Mouse (Mus musculus): ENCODE results near the gene Sfta2. TPM values are rescaled to one million over a fixed set of nuclear protein-coding genes. Genes with fewer than 3 reads are reported as not detected.
A peak's percentile ranks its signal among the peaks of the same experiment; 100 is the strongest.

Gene Sfta2
- total and polyA plus RNA-seq, 2 experiments: not detected

- no peaks in the 10 kb centered on the region for H3K79me2 ChIP-seq (ENCODE audit: control insufficient read depth, insufficient read depth, low read length)
- H3K4me1 ChIP-seq (ENCODE audit: control insufficient read depth, insufficient read depth, low read length): no peaks in the 10 kb centered on the region
- DNase-seq (ENCODE audit: extremely low read depth, low read depth, low spot score): no peak
- H3K9ac ChIP-seq (ENCODE audit: low read depth, low read length): no peak overlapping the region
- no peaks in the 10 kb centered on the region for H3K36me3 ChIP-seq (ENCODE audit: control insufficient read depth, insufficient read depth, low read length)
- WGBS: 77% methylated on average over 7 of the region's 7 CpGs
- no peak overlapping the region for H3K4me3 ChIP-seq (ENCODE audit: insufficient read depth, low read depth, low read length)
- no peak overlapping the region for H3K27ac ChIP-seq (replicated peaks; ENCODE audit: insufficient read depth, low read depth, low read length)
- no peak for TF ChIP-seq POLR2A (IDR thresholded peaks at IDR 0.05; ENCODE audit: extremely low read depth, insufficient read depth, low read length)
- TF ChIP-seq CTCF (IDR thresholded peaks at IDR 0.05; ENCODE audit: low read depth, low read length): no peak
- H3K27me3 ChIP-seq (ENCODE audit: control insufficient read depth, insufficient read depth, low read length): no peaks in the 10 kb centered on the region
Measured at GRCm38 (mm10) chr17:35594456-35594855, 6.9 kb upstream of the Sfta2 start.

DNA sequence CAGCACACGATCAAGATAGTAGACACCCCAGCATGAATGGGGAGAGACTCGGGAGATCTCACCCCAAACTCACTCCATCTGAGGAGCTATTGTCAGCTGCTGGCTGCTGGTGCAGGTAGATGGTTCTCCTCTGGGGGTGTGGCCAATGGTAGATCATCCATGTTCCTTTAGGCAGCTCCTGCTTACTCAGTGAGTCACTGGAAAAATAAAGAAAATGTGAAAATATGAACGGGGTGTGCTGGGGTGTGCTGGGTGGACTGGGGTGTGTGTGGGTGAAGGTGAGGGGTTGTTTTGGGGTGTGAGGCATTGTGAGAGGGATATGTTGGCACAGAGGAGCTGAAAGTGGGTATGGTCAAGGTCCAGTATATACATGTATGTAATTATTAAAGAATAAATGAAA, 4.0 kb upstream of the Sfta2 start:
- Histone ChIP-seq H3K4me1 (ENCODE audit: control insufficient read depth, insufficient read depth, low read length) (no peaks in the 10 kb centered on the region), H3K79me2 (ENCODE audit: control insufficient read depth, insufficient read depth, low read length) (no peaks in the 10 kb centered on the region), H3K4me3 (ENCODE audit: insufficient read depth, low read depth, low read length) (no peak overlapping the region), H3K36me3 (ENCODE audit: control insufficient read depth, insufficient read depth, low read length) (no peaks in the 10 kb centered on the region), H3K27me3 (ENCODE audit: control insufficient read depth, insufficient read depth, low read length) (no peaks in the 10 kb centered on the region), H3K9ac (ENCODE audit: low read depth, low read length) (no peak overlapping the region), H3K27ac (replicated peaks; ENCODE audit: insufficient read depth, low read depth, low read length) (no peak overlapping the region)
- TF ChIP-seq POLR2A (IDR thresholded peaks at IDR 0.05; ENCODE audit: extremely low read depth, insufficient read depth, low read length): no peak
- no peak for TF ChIP-seq CTCF (IDR thresholded peaks at IDR 0.05; ENCODE audit: low read depth, low read length)
- no peak for DNase-seq (ENCODE audit: extremely low read depth, low read depth, low spot score)
- 94% methylated on average over 3 of the region's 3 CpGs for WGBS

DNA sequence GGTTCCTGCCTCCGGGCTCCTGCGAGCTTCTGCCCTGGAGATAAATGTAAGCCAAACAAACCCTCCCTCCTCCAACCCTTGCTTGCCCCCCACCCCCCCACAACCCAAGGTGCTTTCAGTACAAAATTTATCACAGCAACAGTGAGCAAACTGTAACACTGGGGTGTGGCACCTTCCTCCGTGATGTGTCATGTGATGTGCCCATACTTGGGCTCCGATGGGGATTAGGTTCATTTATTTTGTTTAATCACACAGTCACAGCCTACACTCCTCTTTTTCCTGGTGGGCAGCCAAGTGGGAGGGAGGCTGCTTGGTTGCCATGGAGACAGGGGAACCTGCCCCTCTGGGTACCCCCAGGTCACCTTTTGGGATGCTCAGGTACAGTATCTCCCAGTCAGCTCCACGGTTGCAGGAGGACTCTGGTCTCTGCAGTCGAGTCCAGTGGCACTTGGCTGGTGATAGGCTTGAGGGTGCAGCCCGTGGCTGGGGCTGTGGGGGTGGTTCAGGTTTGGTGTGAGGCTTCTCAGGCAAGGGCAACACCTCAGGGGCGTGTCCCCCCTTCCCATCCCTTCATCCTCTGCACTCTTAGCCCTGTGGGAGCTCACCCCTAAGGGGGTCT, 496 bp downstream of the Sfta2 start:
- no peak for DNase-seq (ENCODE audit: extremely low read depth, low read depth, low spot score)
- WGBS: 35% methylated on average over 8 of the region's 8 CpGs
- Histone ChIP-seq H3K79me2 (ENCODE audit: control insufficient read depth, insufficient read depth, low read length) (no peaks in the 10 kb centered on the region), H3K27me3 (ENCODE audit: control insufficient read depth, insufficient read depth, low read length) (no peaks in the 10 kb centered on the region), H3K4me3 (ENCODE audit: insufficient read depth, low read depth, low read length) (no peak overlapping the region), H3K4me1 (ENCODE audit: control insufficient read depth, insufficient read depth, low read length) (no peaks in the 10 kb centered on the region), H3K36me3 (ENCODE audit: control insufficient read depth, insufficient read depth, low read length) (no peaks in the 10 kb centered on the region), H3K27ac (replicated peaks; ENCODE audit: insufficient read depth, low read depth, low read length) (no peak overlapping the region), H3K9ac (ENCODE audit: low read depth, low read length) (no peak overlapping the region)
- TF ChIP-seq POLR2A (IDR thresholded peaks at IDR 0.05; ENCODE audit: extremely low read depth, insufficient read depth, low read length) (no peak), CTCF (IDR thresholded peaks at IDR 0.05; ENCODE audit: low read depth, low read length) (no peak)

- 71% methylated on average over 4 of the region's 4 CpGs for WGBS
- H3K36me3 ChIP-seq (ENCODE audit: control insufficient read depth, insufficient read depth, low read length): no peaks in the 10 kb centered on the region
Measured at GRCm38 (mm10) chr17:35617127-35617526, 15.8 kb downstream of the Sfta2 start.

GRCm38 (mm10) chr17:35626537-35626936, 25.2 kb downstream of the Sfta2 start, which contains the start of gene Gm9573:
Gm9573 (minus strand) TSS chr17:35626637.
- WGBS: 87% methylated on average over 7 of the region's 7 CpGs
- H3K4me1 ChIP-seq (ENCODE audit: control insufficient read depth, insufficient read depth, low read length): no peaks in the 10 kb centered on the region

More at GRCm38 (mm10) chr17:35617127-35617526, 15.8 kb downstream of the Sfta2 start:
- 0 out of 2 replicates have a peak, but pooled peaks cover 2% of the 10 kb centered on the region for H3K27me3 ChIP-seq (ENCODE audit: control insufficient read depth, insufficient read depth, low read length)
- H3K4me1 ChIP-seq (ENCODE audit: control insufficient read depth, insufficient read depth, low read length): no peaks in the 10 kb centered on the region
- no peak overlapping the region for H3K9ac ChIP-seq (ENCODE audit: low read depth, low read length)
- peak; percentile 3 for DNase-seq (ENCODE audit: extremely low read depth, low read depth, low spot score)
- no peak for TF ChIP-seq POLR2A (IDR thresholded peaks at IDR 0.05; ENCODE audit: extremely low read depth, insufficient read depth, low read length)
- no peak for TF ChIP-seq CTCF (IDR thresholded peaks at IDR 0.05; ENCODE audit: low read depth, low read length)
- no peak overlapping the region for H3K27ac ChIP-seq (replicated peaks; ENCODE audit: insufficient read depth, low read depth, low read length)
- H3K4me3 ChIP-seq (ENCODE audit: insufficient read depth, low read depth, low read length): no peak overlapping the region
- H3K79me2 ChIP-seq (ENCODE audit: control insufficient read depth, insufficient read depth, low read length): no peaks in the 10 kb centered on the region

GRCm38 (mm10) chr17:35633992-35634391, 32.6 kb downstream of the Sfta2 start:
- no peak overlapping the region for H3K4me3 ChIP-seq (ENCODE audit: insufficient read depth, low read depth, low read length)
- TF ChIP-seq POLR2A (IDR thresholded peaks at IDR 0.05; ENCODE audit: extremely low read depth, insufficient read depth, low read length) (no peak), CTCF (IDR thresholded peaks at IDR 0.05; ENCODE audit: low read depth, low read length) (no peak)
- no peaks in the 10 kb centered on the region for H3K79me2 ChIP-seq (ENCODE audit: control insufficient read depth, insufficient read depth, low read length)
- WGBS: 26% methylated on average over 1 of the region's 1 CpGs
- H3K36me3 ChIP-seq (ENCODE audit: control insufficient read depth, insufficient read depth, low read length): no peaks in the 10 kb centered on the region
- no peak overlapping the region for H3K9ac ChIP-seq (ENCODE audit: low read depth, low read length)
- DNase-seq (ENCODE audit: extremely low read depth, low read depth, low spot score): no peak
- H3K27me3 ChIP-seq (ENCODE audit: control insufficient read depth, insufficient read depth, low read length): peaks cover 3% of the 10 kb centered on the region; the same call in 1 of the 2 replicates
- H3K4me1 ChIP-seq (ENCODE audit: control insufficient read depth, insufficient read depth, low read length): no peaks in the 10 kb centered on the region
- no peak overlapping the region for H3K27ac ChIP-seq (replicated peaks; ENCODE audit: insufficient read depth, low read depth, low read length)

More at GRCm38 (mm10) chr17:35626537-35626936, 25.2 kb downstream of the Sfta2 start, which contains the start of gene Gm9573:
- no peak within 1 kb of the TSS for H3K27ac ChIP-seq (replicated peaks; ENCODE audit: insufficient read depth, low read depth, low read length)
- H3K79me2 ChIP-seq (ENCODE audit: control insufficient read depth, insufficient read depth, low read length): no peaks in the 10 kb centered on the region
- H3K36me3 ChIP-seq (ENCODE audit: control insufficient read depth, insufficient read depth, low read length): no peaks in the 10 kb centered on the region
- no peak for DNase-seq (ENCODE audit: extremely low read depth, low read depth, low spot score)
- H3K4me3 ChIP-seq (ENCODE audit: insufficient read depth, low read depth, low read length): no peak within 1 kb of the TSS
- TF ChIP-seq CTCF (IDR thresholded peaks at IDR 0.05; ENCODE audit: low read depth, low read length) (no peak), POLR2A (IDR thresholded peaks at IDR 0.05; ENCODE audit: extremely low read depth, insufficient read depth, low read length) (no peak)
- H3K27me3 ChIP-seq (ENCODE audit: control insufficient read depth, insufficient read depth, low read length): no peaks in the 10 kb centered on the region
- H3K9ac ChIP-seq (ENCODE audit: low read depth, low read length): no peak within 1 kb of the TSS

All from liver, adult 2 months (tissue).